Mouse (Mus musculus) inflammation-experienced regulatory T-cells, adult 6 months (primary cell): Measurements from ENCODE around the gene Il1b. TPM values are rescaled to one million over a fixed set of nuclear protein-coding genes. Genes with fewer than 3 reads are reported as not detected.

Experiments
- ATAC-seq: one replicate; pipeline ENCODE4 v1.8.0; 2017
- polyA plus RNA-seq, 3 experiments: library from polyadenylated mRNA; unstranded; fragments of 100-300 nt; shearing (Covaris generic); gene quantifications; one replicate each; pipeline ENCODE4 v1.2.1; 2017

The Il1b gene
- polyA plus RNA-seq, 3 experiments from 2014 or later, result 2.1 TPM; not detected in 2

DNA sequence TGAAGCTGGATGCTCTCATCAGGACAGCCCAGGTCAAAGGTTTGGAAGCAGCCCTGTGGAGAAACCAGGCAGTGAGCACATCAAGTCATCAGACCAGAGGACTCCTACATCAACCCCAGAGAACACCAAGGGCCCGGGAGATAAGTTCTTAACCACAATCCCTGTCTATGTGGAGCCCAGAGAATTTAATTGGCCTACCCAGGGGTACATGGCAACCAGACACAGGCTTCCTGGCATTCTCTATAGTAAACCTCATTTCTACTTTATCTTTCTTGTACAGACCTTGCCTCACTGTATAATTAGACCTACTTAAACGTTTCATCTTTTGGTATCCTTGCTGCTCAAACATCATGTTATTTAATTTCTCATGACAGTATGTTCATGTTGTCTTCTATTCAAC is 2.8 kb downstream of the Il1b start:
- ATAC-seq, result no peak

DNA sequence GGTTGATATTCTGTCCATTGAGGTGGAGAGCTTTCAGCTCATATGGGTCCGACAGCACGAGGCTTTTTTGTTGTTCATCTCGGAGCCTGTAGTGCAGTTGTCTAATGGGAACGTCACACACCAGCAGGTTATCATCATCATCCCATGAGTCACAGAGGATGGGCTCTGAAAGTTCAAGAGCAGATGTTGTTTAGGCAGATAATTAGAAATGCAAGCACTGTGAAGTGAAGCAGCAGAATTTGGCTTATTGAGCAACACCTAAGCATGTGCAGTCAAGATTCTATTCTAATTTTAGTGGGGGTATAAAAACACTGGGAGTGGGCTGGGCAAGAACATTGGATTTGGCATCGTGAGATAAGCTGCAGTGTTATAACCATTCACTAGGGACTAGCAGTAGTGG is 3.7 kb downstream of the Il1b start:
- no peak for ATAC-seq

DNA sequence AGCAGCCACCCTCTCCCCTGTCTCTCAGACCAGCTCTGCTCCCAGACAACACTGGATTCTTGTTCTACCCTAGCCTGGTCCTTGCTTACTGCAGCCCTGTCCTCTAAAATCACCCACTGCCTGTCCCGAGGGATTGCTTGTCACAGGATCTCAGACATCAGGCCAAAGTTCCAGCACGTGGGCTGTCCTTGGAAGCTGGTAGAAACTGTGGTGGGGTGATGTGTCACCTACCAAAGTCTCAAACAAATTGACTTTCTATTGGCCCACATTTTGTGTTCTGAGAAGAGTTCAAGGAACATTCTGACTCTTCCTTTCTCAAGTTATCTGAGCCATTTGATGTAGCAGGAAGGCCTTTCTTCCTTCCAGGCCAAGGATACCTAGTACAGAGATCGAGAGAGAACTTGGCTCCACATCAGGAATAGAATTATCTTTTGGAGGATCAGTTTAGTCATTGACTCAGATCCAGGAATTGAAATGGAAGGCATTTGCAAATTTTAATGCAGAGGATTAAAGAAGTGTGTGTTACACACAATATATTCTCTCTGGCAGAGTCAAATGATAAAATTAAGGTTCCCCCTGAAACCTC is 9.9 kb downstream of the Il1b start:
- ATAC-seq, result no peak

GRCm38 (mm10) chr2:129360197-129360596 is 10.7 kb downstream of the Il1b start:
- ATAC-seq, result no peak

- no peak for ATAC-seq
Measured at GRCm38 (mm10) chr2:129338138-129338621, 32.8 kb downstream of the Il1b start.

- no peak for ATAC-seq
Measured at GRCm38 (mm10) chr2:129333471-129333870, 37.5 kb downstream of the Il1b start.

DNA sequence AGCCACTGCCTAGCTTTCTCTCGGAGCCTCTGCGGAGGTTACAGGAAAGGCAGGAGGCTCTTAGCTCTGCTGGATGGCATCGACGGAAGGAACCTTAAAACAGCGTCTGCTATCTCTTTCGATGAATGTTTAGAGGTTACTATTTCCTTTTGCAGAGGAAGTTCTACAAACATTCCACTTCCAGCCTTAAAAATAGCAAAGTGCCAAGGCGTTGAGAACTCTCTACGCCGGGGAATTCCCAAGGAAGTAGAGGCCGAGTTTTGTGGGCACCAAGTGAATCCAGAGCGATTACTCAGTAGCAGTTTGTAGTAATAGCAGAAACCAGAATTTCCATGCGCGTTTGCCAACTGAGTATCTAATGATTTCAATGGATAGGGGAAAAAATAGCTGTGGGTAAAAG is 40.4 kb downstream of the Il1b start:
- no peak for ATAC-seq

GRCm38 (mm10) chr2:129330024-129330423 is 40.9 kb downstream of the Il1b start:
- ATAC-seq, result no peak

- ATAC-seq, result no peak
Measured at GRCm38 (mm10) chr2:129328238-129328637, 42.7 kb downstream of the Il1b start.

GRCm38 (mm10) chr2:129324216-129324615 is 46.7 kb downstream of the Il1b start:
- ATAC-seq, result no peak

GRCm38 (mm10) chr2:129322117-129322635 is 48.8 kb downstream of the Il1b start:
- no peak for ATAC-seq

DNA sequence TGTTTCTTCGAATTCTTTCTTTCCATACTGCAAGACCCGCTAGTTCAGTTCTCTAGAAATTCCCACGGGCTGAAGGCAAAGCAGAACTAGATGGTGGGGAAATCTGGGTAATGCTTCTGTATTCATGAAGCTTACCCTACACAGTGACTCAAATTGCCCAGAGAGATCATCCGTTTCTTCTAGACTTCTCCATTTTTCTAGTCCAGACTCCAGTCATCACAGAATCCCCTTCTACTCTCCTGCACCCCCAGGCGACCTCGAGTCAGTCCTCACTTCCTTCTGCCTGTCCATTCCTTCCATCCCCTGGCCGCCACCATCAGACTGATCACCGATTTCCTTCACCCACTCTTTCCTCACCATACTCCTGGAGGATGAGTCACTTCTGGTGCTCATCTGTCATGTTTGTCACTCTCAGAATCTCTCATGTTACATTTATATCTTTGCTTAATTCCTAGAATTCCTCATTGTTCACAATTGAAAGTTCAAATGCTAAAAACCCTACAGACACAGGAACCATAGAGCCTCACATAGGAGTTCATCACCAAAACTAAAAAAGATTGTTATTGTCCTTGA is 50.8 kb downstream of the Il1b start:
- ATAC-seq, result no peak

DNA sequence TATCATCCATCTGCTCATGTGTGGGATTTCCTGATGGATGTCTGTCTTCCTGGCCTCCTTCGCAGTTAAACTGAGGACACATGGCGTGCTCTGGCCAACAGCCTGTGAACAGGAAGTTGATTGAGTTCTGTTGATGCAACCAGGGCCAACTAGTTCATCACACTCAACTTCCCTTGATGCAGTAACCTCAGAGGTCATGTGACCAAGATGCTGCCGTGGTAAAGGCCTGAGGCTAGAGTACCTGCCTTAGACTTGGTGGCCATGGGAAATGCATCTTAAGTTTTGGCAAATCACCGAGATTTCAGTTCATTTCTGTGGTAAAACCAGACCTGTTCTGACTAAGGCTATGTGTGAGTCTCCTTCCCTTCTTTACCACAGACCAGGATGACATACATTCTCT is 55.1 kb downstream of the Il1b start:
- peak; percentile 60 for ATAC-seq

GRCm38 (mm10) chr2:129314880-129315279 is 56.1 kb downstream of the Il1b start:
- no peak for ATAC-seq

Other genes with a start within 250 kb of the Il1b start
- gene Chchd5, start 241.4 kb downstream of the Il1b start, polyA plus RNA-seq, result 10 to 100 TPM; 26.5 to 44.1 (median 34.3) TPM
- gene Slc20a1, start 172.4 kb downstream of the Il1b start, polyA plus RNA-seq, result 100 to 1,000 TPM in 1 of 3 experiments, 10 to 100 TPM in 2; 95.3 to 104 (median 98.9) TPM
- gene Ckap2l, start 73.9 kb downstream of the Il1b start, polyA plus RNA-seq, result 10 to 100 TPM in 1 of 3 experiments, 1 to 10 TPM in 2; 3.2 to 46.2 (median 5.8) TPM
- gene Il1a, start 61.2 kb downstream of the Il1b start, polyA plus RNA-seq, result under 1 TPM in 1 of 3 experiments, not detected in 2; 0.17 TPM
- gene F830045P16Rik, start 165.5 kb upstream of the Il1b start, polyA plus RNA-seq, result not detected
- gene Sirpa, start 221.7 kb upstream of the Il1b start, polyA plus RNA-seq, result 1 to 10 TPM in 1 of 3 experiments, under 1 TPM in 1, not detected in 1; 0.96 to 1.0 TPM